Mouse (Mus musculus): ENCODE results near the gene Fabp2. TPM values are rescaled to one million over a fixed set of nuclear protein-coding genes. Genes with fewer than 3 reads are reported as not detected.

Fabp2 gene
- polyA plus RNA-seq, 2 experiments = 7.5 to 13.6 TPM

- no peaks in the 10 kb centered on the region for H3K27me3 ChIP-seq (ENCODE audit: control insufficient read depth, insufficient read depth, low read length)
- no peak overlapping the region for H3K9ac ChIP-seq (replicated peaks)
- 67% methylated on average over 6 of the region's 6 CpGs for WGBS (ENCODE audit: insufficient replicate concordance)
- H3K36me3 ChIP-seq (replicated peaks; ENCODE audit: control insufficient read depth, insufficient read depth, low read depth) = no peaks in the 10 kb centered on the region
- no peak overlapping the region for H3K4me3 ChIP-seq (ENCODE audit: insufficient read depth in 1 of 2, low read depth in 2 of 2, low read length in 2 of 2)
- H3K9me3 ChIP-seq (ENCODE audit: control insufficient read depth, low read length) = no peaks in the 10 kb centered on the region
- ATAC-seq (ENCODE audit: insufficient read depth) = no peak
- no peaks in the 10 kb centered on the region for H3K4me1 ChIP-seq (replicated peaks; ENCODE audit: control insufficient read depth in 2 of 2, insufficient read depth in 2 of 2, low read length in 1 of 2)
- no peak overlapping the region for H3K27ac ChIP-seq
- no peak for TF ChIP-seq EP300 (IDR thresholded peaks at IDR 0.05; ENCODE audit: low read depth)
- no peak for TF ChIP-seq CTCF (IDR thresholded peaks at IDR 0.05; ENCODE audit: low read depth)
- no peak overlapping the region for H3K4me2 ChIP-seq (ENCODE audit: low read depth)
- no peak for DNase-seq (ENCODE audit: low read depth in 3 of 3, low spot score in 3 of 3)
Measured at GRCm38 (mm10) chr3:122943387-122943890, 48.6 kb downstream of the Fabp2 start.

Other genes starting within 250 kb of the Fabp2 start
- gene Pde5a, start 166.1 kb upstream of the Fabp2 start, polyA plus RNA-seq (2012; rRNA removed) = 1.1 and 1.5 TPM in 2 replicates
- 1.0 and 1.8 TPM in 2 replicates for gene Pde5a, start 166.1 kb upstream of the Fabp2 start, polyA plus RNA-seq (2014; fragmentation: Nextera tagmentation; extraction: Ambion mirVana)
- not detected in 2 replicates for gene Gm10959, start 24.3 kb downstream of the Fabp2 start, polyA plus RNA-seq (2012; rRNA removed)
- not detected in 2 replicates for gene Gm10959, start 24.3 kb downstream of the Fabp2 start, polyA plus RNA-seq (2014; fragmentation: Nextera tagmentation; extraction: Ambion mirVana)
- 37.6 and 50.6 TPM in 2 replicates for gene 1810037I17Rik, start 29.1 kb downstream of the Fabp2 start, polyA plus RNA-seq (2012; rRNA removed)
- 110 and 111 TPM in 2 replicates for gene 1810037I17Rik, start 29.1 kb downstream of the Fabp2 start, polyA plus RNA-seq (2014; fragmentation: Nextera tagmentation; extraction: Ambion mirVana)
- 0.45 and 0.78 TPM in 2 replicates for gene Usp53, start 89.4 kb downstream of the Fabp2 start, polyA plus RNA-seq (2012; rRNA removed)
- gene Usp53, start 89.4 kb downstream of the Fabp2 start, polyA plus RNA-seq (2014; fragmentation: Nextera tagmentation; extraction: Ambion mirVana) = 1.6 TPM in 2 replicates
- not detected in 2 replicates for gene Myoz2, start 139.9 kb downstream of the Fabp2 start, polyA plus RNA-seq (2012; rRNA removed)
- not detected in 2 replicates for gene Myoz2, start 139.9 kb downstream of the Fabp2 start, polyA plus RNA-seq (2014; fragmentation: Nextera tagmentation; extraction: Ambion mirVana)